Mouse (Mus musculus) limb, embryonic 14.5 days (tissue): ENCODE results near the gene Bcr. TPM values are rescaled to one million over a fixed set of nuclear protein-coding genes. Genes with fewer than 3 reads are reported as not detected.

ENCODE experiments used
- ATAC-seq: fragments of 200-750 bp; cut with Nextera tagmentation; 2 replicates; pipeline ENCODE4 v1.8.0; 2017; ENCODE audit warnings: low read depth, moderate number of reproducible peaks, moderate TSS enrichment; ENCODE audit not compliant: low FRiP score
- DNase-seq: peaks from one replicate; pipeline ENCODE4 v3.0.0-alpha.2; 2015; ENCODE audit warnings: low spot score
- H3K27ac ChIP-seq: fragments of 300-500 bp; sonication (generic); replicated peaks from 2 replicates; pipeline ENCODE4 v1.5.1; 2014; ENCODE audit warnings: low read depth, mild to moderate bottlenecking, low read length, moderate library complexity, mixed read lengths
- H3K27me3 ChIP-seq: fragments of 300-500 bp; sonication (generic); 2 replicates; pipeline ENCODE4 v1.6.1; 2014; ENCODE audit warnings: low read length, mixed read lengths; ENCODE audit not compliant: control insufficient read depth, insufficient read depth
- H3K36me3 ChIP-seq: fragments of 300-500 bp; sonication (generic); 2 replicates; pipeline ENCODE4 v1.6.1; 2014; ENCODE audit warnings: mild to moderate bottlenecking, low read length, moderate library complexity, mixed read lengths; ENCODE audit not compliant: control insufficient read depth, insufficient read depth
- H3K4me1 ChIP-seq: fragments of 300-500 bp; sonication (generic); 2 replicates; pipeline ENCODE4 v1.6.1; 2014; ENCODE audit warnings: antibody characterized with exemption, low read length, mixed read lengths; ENCODE audit not compliant: control insufficient read depth, insufficient read depth
- H3K4me2 ChIP-seq: fragments of 300-500 bp; sonication (generic); replicated peaks from 2 replicates; pipeline ENCODE4 v1.6.1; 2014; ENCODE audit warnings: low read depth, mild to moderate bottlenecking, low read length, moderate library complexity; ENCODE audit not compliant: severe bottlenecking
- H3K4me3 ChIP-seq: fragments of 300-500 bp; sonication (generic); replicated peaks from 2 replicates; pipeline ENCODE4 v1.5.1; 2014; ENCODE audit warnings: low read length
- H3K9ac ChIP-seq: fragments of 300-500 bp; sonication (generic); 2 replicates; pipeline ENCODE4 v1.6.1; 2014; ENCODE audit warnings: mild to moderate bottlenecking, low read depth, low read length, moderate library complexity; ENCODE audit not compliant: severe bottlenecking
- H3K9me3 ChIP-seq: fragments of 300-500 bp; sonication (generic); 2 replicates; pipeline ENCODE4 v1.6.1; 2016; ENCODE audit warnings: low read length; ENCODE audit not compliant: control insufficient read depth
- POLR2A ChIP-seq: fragments of 200-500 bp; IDR thresholded peaks from 2 replicates; pipeline ENCODE4 v1.8.0; 2012; ENCODE audit warnings: inconsistent platforms, mild to moderate bottlenecking, moderate library complexity, borderline replicate concordance; ENCODE audit not compliant: insufficient read depth, insufficient read length; ENCODE audit errors: extremely low read depth
- WGBS: fragments of 180-500 bp; shearing (Covaris S2); extraction: QIAGEN DNeasy Blood & Tissue Kit; methylation state at CpG from one replicate; pipeline ENCODE4 v1.1.7; 2014; 5-methylcytosine and 5-hydroxymethylcytosine counted together
- polyA plus RNA-seq, 2 experiments: library from polyadenylated mRNA; depleted of rRNA in 1 of 2; stranded (reverse) in 1 of 2; unstranded in 1 of 2; fragments of >200 nt; fragmentation: Nextera tagmentation in 1 of 2; extraction: Ambion mirVana in 1 of 2; gene quantifications; 2 replicates each; pipeline versions ENCODE4 v1.2.1 to v1.2.3; 2012 to 2014

Bcr gene
- polyA plus RNA-seq, 2 experiments, result 10.0 to 26.8 TPM

DNA sequence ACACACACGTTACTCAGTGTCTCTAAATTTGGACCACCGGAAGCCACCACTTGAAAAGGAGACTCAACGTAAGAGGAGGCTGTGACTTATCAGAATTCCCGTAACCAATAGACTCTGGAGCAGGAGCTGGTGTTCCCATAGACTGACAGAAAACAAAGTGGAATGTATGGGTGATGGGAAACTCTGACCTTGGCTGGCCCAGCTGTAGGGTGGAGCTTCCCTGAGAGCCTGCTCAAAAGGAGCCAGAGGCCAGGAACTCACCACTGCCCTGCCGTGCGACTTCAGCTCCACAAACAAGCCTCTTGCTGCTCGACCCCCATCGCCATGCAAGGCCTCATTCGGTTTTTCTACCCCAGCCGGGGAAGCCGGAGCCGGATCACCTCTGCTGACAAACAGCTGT, 113.3 kb downstream of the Bcr start:
- ATAC-seq (no peak), DNase-seq (no peak)
- H3K27me3 ChIP-seq, result no peaks in the 10 kb centered on the region
- H3K4me1 ChIP-seq, result no peaks in the 10 kb centered on the region
- 89% methylated on average over 12 of the region's 12 CpGs for WGBS
- H3K9ac ChIP-seq, result no peak overlapping the region
- H3K36me3 ChIP-seq, result peaks cover 76% of the 10 kb centered on the region
- TF ChIP-seq POLR2A, result no peak
- no peak overlapping the region for H3K4me3 ChIP-seq
- H3K4me2 ChIP-seq, result no peak overlapping the region
- H3K9me3 ChIP-seq, result no peaks in the 10 kb centered on the region
- no peak overlapping the region for H3K27ac ChIP-seq

DNA sequence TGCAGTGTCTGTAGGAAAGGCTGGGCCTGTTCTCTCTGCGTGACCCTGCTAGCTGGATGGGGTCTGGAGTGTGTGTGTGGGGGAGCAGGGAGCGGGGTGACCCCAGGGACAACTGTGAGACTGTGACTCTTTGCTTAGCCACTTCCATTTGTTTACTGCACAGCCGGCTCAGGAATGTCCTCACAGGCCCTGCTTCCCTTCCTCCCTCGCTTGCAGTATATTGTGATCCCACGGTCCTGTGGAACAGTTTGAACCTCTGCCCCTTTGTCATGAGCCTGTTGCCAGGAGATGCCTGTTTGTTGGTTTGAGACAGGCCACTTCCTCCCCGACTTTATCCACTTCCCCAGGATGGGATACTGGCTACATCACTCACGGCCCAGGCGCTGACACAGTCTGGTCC, 116.1 kb downstream of the Bcr start:
- H3K27me3 ChIP-seq, result no peaks in the 10 kb centered on the region
- H3K4me3 ChIP-seq, result no peak overlapping the region
- H3K9me3 ChIP-seq, result no peaks in the 10 kb centered on the region
- no peak for ATAC-seq
- no peak overlapping the region for H3K4me2 ChIP-seq
- no peaks in the 10 kb centered on the region for H3K4me1 ChIP-seq
- WGBS, result 82% methylated on average over 8 of the region's 8 CpGs
- no peak for DNase-seq
- H3K27ac ChIP-seq, result no peak overlapping the region
- H3K9ac ChIP-seq, result no peak overlapping the region
- TF ChIP-seq POLR2A, result no peak
- peaks cover 86% of the 10 kb centered on the region for H3K36me3 ChIP-seq

DNA sequence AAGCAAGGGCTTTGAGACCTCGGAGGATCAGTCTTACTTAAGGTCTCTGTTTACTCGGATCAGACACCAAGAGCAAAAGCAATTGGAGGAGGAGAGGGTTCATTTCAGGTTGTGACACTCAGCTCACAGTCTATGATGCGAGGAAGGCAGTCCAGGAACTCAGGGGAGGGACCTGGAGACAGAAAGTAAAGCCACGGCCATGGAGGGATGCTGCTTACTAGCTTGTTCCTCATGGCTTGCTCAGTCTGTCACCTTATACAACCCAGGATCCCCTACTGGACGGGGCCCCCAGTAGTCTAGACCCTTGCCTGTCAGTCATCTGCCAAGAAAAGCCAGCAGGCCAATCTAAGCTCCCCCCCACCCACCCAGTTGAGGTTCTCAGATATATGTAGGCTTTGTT, 118.5 kb downstream of the Bcr start:
- DNase-seq (no peak), ATAC-seq (no peak)
- Histone ChIP-seq H3K27ac (no peak overlapping the region), H3K27me3 (no peaks in the 10 kb centered on the region), H3K4me3 (no peak overlapping the region), H3K9ac (no peak overlapping the region), H3K36me3 (peaks cover 90% of the 10 kb centered on the region), H3K9me3 (no peaks in the 10 kb centered on the region), H3K4me1 (no peaks in the 10 kb centered on the region), H3K4me2 (no peak overlapping the region)
- no peak for TF ChIP-seq POLR2A
- WGBS, result 84% methylated on average over 5 of the region's 5 CpGs

DNA sequence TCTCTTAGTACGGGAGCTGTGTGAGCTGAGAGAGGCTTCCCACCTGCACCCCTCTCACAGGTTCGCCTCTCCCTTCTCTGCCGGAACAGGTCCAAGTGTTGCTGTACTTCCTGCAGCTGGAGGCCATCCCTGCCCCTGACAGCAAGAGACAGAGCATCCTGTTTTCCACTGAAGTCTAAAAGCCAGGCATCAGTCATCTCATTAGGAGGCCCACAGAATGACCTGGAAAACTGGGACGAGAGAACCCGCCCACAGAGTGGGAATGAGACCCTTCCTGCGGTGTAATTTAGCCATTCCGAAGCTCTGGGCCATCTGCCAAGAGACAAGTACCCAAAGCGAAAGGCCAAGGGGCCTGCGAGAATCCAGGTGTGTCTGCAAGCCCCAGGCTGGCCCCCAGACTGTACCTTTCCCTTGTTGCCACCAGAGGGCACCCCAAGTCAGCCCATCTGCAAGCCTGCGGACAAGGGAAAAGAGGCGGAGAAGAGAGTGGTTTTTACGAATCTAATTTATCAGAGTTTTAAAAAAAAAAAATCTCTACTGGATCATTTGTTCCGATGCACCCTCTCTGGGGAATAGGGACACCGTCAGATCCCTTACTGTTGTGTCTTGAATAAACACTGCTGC, 121.9 kb downstream of the Bcr start:
- no peaks in the 10 kb centered on the region for H3K27me3 ChIP-seq
- no peaks in the 10 kb centered on the region for H3K4me1 ChIP-seq
- peaks cover 71% of the 10 kb centered on the region for H3K36me3 ChIP-seq
- H3K9me3 ChIP-seq, result no peaks in the 10 kb centered on the region
- H3K9ac ChIP-seq, result no peak overlapping the region
- peak; percentile 79 for ATAC-seq
- no peak overlapping the region for H3K27ac ChIP-seq
- no peak for TF ChIP-seq POLR2A
- peak; percentile 50 for DNase-seq
- H3K4me3 ChIP-seq, result no peak overlapping the region
- WGBS, result 33% methylated on average over 14 of the region's 14 CpGs
- H3K4me2 ChIP-seq, result no peak overlapping the region

DNA sequence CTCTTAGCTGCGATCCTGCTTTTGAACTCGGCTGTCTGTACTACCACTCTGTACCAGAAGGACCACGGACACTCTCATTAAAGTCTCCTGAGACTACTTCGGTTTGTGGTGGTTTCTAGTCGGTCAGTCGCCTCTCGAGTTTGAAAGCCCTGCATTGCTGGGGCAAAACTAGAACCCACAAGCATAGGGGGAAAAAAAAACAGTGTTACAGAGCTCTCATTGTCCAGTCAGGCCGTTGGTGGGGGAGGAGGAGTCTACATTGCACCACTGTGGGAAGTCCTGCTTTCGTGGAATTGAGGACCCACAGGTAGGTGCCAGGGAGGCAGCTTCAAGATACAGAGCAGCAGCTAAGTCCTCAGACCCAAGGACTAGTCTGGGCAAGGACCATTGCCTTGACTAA, 124.4 kb downstream of the Bcr start:
- H3K4me1 ChIP-seq, result no peaks in the 10 kb centered on the region
- 89% methylated on average over 9 of the region's 9 CpGs for WGBS
- no peak overlapping the region for H3K27ac ChIP-seq
- peaks cover 46% of the 10 kb centered on the region for H3K36me3 ChIP-seq
- ATAC-seq (no peak), DNase-seq (no peak)
- no peak overlapping the region for H3K4me2 ChIP-seq
- no peak overlapping the region for H3K9ac ChIP-seq
- TF ChIP-seq POLR2A, result no peak
- H3K9me3 ChIP-seq, result no peaks in the 10 kb centered on the region
- no peaks in the 10 kb centered on the region for H3K27me3 ChIP-seq
- no peak overlapping the region for H3K4me3 ChIP-seq

DNA sequence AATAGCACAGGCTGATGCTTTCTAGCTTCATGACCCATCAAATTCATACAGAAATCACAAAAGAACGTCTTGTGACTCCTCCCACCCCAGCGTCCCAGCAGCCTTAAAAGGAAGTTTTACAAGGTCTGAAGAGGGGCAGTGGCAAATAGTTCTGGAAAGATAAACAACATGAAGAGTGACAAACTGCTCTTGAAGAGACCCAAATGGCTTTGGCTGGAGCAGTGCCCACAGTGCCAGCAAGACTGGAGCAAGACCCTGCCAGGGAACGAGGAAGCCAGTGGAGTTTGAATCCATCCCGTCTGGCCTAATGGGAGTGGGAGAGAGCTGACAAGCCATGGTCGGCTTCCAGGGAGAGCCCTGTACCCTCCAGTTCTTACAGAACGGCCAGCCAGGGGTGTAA, 126.2 kb downstream of the Bcr start:
- no peak for DNase-seq
- no peak overlapping the region for H3K27ac ChIP-seq
- H3K4me3 ChIP-seq, result no peak overlapping the region
- peaks cover 29% of the 10 kb centered on the region for H3K36me3 ChIP-seq
- no peaks in the 10 kb centered on the region for H3K4me1 ChIP-seq
- no peaks in the 10 kb centered on the region for H3K27me3 ChIP-seq
- no peak for ATAC-seq
- H3K9me3 ChIP-seq, result no peaks in the 10 kb centered on the region
- TF ChIP-seq POLR2A, result no peak
- H3K4me2 ChIP-seq, result no peak overlapping the region
- H3K9ac ChIP-seq, result no peak overlapping the region
- WGBS, result 51% methylated on average over 6 of the region's 6 CpGs
